Mouse (Mus musculus): Measurements from ENCODE around the gene Zdhhc1.

GRCm38 (mm10) chr8:105451903-105452603 is 44.6 kb downstream of the Zdhhc1 start:
- TF ChIP-seq ZC3H11A (IDR thresholded peaks at IDR 0.05; ENCODE audit: borderline replicate concordance, low read depth, low read length) (no peak), HCFC1 (IDR thresholded peaks at IDR 0.05; ENCODE audit: borderline replicate concordance, insufficient read depth, low read length) (no peak), MAFK (IDR thresholded peaks at IDR 0.05; ENCODE audit: insufficient read depth, low read depth, low read length) (no peak)

Measured in ES-E14 (cell line).